ENCODE assay signal across 19 mouse cellular contexts in genomic region chr12:75543346-75543745, GRCm38 (mm10).
"Had no signal": no experiment of that assay in that cellular context is flagged by ENCODE, and none has a peak within 500 bp of the region (broad histone marks: within the 10 kb centered on the region; RNA-seq: fewer than 3 reads in every experiment).

No protein-coding gene starts in this region.

- H3K36me3 ChIP-seq: kidney, embryonic 15.5 days; limb, embryonic 10.5 days; limb, embryonic 13.5 days; liver, embryonic 12.5 days; liver, embryonic 15.5 days; lung, embryonic 15.5 days; midbrain, embryonic 12.5 days had no signal

- H3K9me3 ChIP-seq: kidney, embryonic 15.5 days; limb, embryonic 10.5 days; limb, embryonic 13.5 days; liver, embryonic 12.5 days; liver, embryonic 15.5 days; lung, embryonic 15.5 days; megakaryocyte, embryonic 14.5 days; midbrain, embryonic 12.5 days had no signal

- H3K27me3 ChIP-seq: kidney, embryonic 15.5 days; limb, embryonic 13.5 days; liver, embryonic 12.5 days; liver, embryonic 15.5 days; lung, embryonic 15.5 days; megakaryocyte, embryonic 14.5 days; midbrain, embryonic 12.5 days had no signal

- H3K4me3 ChIP-seq: kidney, embryonic 15.5 days; layer of hippocampus, adult 2 months; limb, embryonic 10.5 days; limb, embryonic 13.5 days; liver, embryonic 12.5 days; liver, embryonic 15.5 days; lung, embryonic 15.5 days; megakaryocyte, embryonic 14.5 days; midbrain, embryonic 12.5 days had no signal

- H3K9ac ChIP-seq: kidney, embryonic 15.5 days; limb, embryonic 13.5 days; liver, embryonic 12.5 days; liver, embryonic 15.5 days; lung, embryonic 15.5 days; midbrain, embryonic 12.5 days had no signal

- DNase-seq: kidney, adult 8-10 months; kidney, postnatal 25 days; layer of hippocampus, adult 9-11 months; liver; lung, adult 18-20 months; lung, postnatal 10 days; lung, postnatal 36 days; thymus, adult 2 months; thymus, postnatal 14 days; thymus, postnatal 4 days had no signal

- H3K27ac ChIP-seq: kidney, embryonic 15.5 days; layer of hippocampus, adult 2 months; limb, embryonic 10.5 days; limb, embryonic 13.5 days; liver, embryonic 12.5 days; liver, embryonic 15.5 days; lung, embryonic 15.5 days; midbrain, embryonic 12.5 days had no signal

- H3K4me2 ChIP-seq: kidney, embryonic 15.5 days; limb, embryonic 13.5 days; liver, embryonic 12.5 days; liver, embryonic 15.5 days; lung, embryonic 15.5 days; midbrain, embryonic 12.5 days had no signal

- ATAC-seq: liver, embryonic 12.5 days had no signal
